In genomic region chr17:30657530-30658151, GRCm38 (mm10) we compare ENCODE assay signal across 9 mouse cellular contexts. TPM values are rescaled to one million over a fixed set of nuclear protein-coding genes. Genes with fewer than 3 reads are reported as not detected.
DNase-seq lines count a peak whose midpoint lies in the region; ATAC-seq and TF ChIP-seq lines count a peak whose summit lies in the region.
"Had no signal": no experiment of that assay in that cellular context is flagged by ENCODE, and none has a peak within 500 bp of the region (broad histone marks: within the 10 kb centered on the region; RNA-seq: fewer than 3 reads in every experiment).

No protein-coding gene starts in this region.

- no peak for ATAC-seq in heart, embryonic 11.5 days (replicated peaks; ENCODE audit: insufficient number of reproducible peaks, low FRiP score, low TSS enrichment)
- ATAC-seq in hindbrain, embryonic 11.5 days (ENCODE audit: low FRiP score), result no peak
- peak; percentile 40 for ATAC-seq in lung, postnatal 0 days

- peak overlapping the region; percentile 62 for H3K4me2 ChIP-seq in heart, embryonic 11.5 days
- H3K4me2 ChIP-seq in hindbrain, embryonic 11.5 days (replicated peaks; ENCODE audit: low read depth, low read length), result peak overlapping the region; percentile 31
- peak overlapping the region; percentile 50 for H3K4me2 ChIP-seq in lung, postnatal 0 days (replicated peaks; ENCODE audit: low read depth, low read length)

- no peak for TF ChIP-seq EP300 in lung, postnatal 0 days (IDR thresholded peaks at IDR 0.05)

- no peaks in the 10 kb centered on the region for H3K9me3 ChIP-seq in heart, embryonic 11.5 days (replicated peaks; ENCODE audit: control insufficient read depth, low read length)
- no peaks in the 10 kb centered on the region for H3K9me3 ChIP-seq in ES-E14 (ENCODE audit: control insufficient read depth, insufficient read depth, low read depth, low read length)
- no peaks in the 10 kb centered on the region for H3K9me3 ChIP-seq in hindbrain, embryonic 11.5 days (ENCODE audit: control insufficient read depth, low read length)
- H3K9me3 ChIP-seq in lung, postnatal 0 days (ENCODE audit: low read length), result no peaks in the 10 kb centered on the region

- H3K36me3 ChIP-seq in heart, embryonic 11.5 days (ENCODE audit: control insufficient read depth, insufficient read depth, low read length), result no peaks in the 10 kb centered on the region
- peaks cover 26% of the 10 kb centered on the region; the same call in 1 of the 2 replicates for H3K36me3 ChIP-seq in ES-E14 (ENCODE audit: control insufficient read depth, insufficient read depth, low read length, poor library complexity, severe bottlenecking)
- no peaks in the 10 kb centered on the region for H3K36me3 ChIP-seq in hindbrain, embryonic 11.5 days (ENCODE audit: control insufficient read depth, insufficient read depth, low read length)
- no peaks in the 10 kb centered on the region for H3K36me3 ChIP-seq in lung, postnatal 0 days (ENCODE audit: insufficient read depth, low read length)

- H3K27me3 ChIP-seq in heart, embryonic 11.5 days (ENCODE audit: control insufficient read depth, insufficient read depth, low read length), result no peaks in the 10 kb centered on the region
- H3K27me3 ChIP-seq in hindbrain, embryonic 11.5 days (ENCODE audit: control insufficient read depth, insufficient read depth, low read length), result no peaks in the 10 kb centered on the region
- H3K27me3 ChIP-seq in lung, postnatal 0 days (replicated peaks; ENCODE audit: insufficient read depth, low read length), result no peaks in the 10 kb centered on the region
- H3K27me3 ChIP-seq: CH12.LX had no signal

- peak overlapping the region; percentile 54 for H3K9ac ChIP-seq in heart, embryonic 11.5 days (ENCODE audit: low read depth, low read length)
- peak overlapping the region; percentile 0; the same call in 1 of the 2 replicates for H3K9ac ChIP-seq in ES-E14 (ENCODE audit: insufficient read depth, low read depth, low read length, poor library complexity, severe bottlenecking)
- H3K9ac ChIP-seq in hindbrain, embryonic 11.5 days (ENCODE audit: low read depth, low read length), result 0 out of 2 replicates have a peak overlapping the region, but pooled peaks have one; percentile 23
- H3K9ac ChIP-seq in lung, postnatal 0 days (replicated peaks; ENCODE audit: low read depth), result peak overlapping the region; percentile 3; the same call in 1 of the 2 replicates

- H3K4me3 ChIP-seq in heart, embryonic 11.5 days (ENCODE audit: low read depth, low read length), result peak overlapping the region; percentile 46
- H3K4me3 ChIP-seq in ES-E14 (ENCODE audit: insufficient read depth in 1 of 2, low read depth in 1 of 2, low read length in 2 of 2, poor library complexity in 1 of 2, severe bottlenecking in 1 of 2), result peak overlapping the region in 1 of 2 experiments; percentile 30; a peak in 2 of 4 replicates
- H3K4me3 ChIP-seq in hindbrain, embryonic 11.5 days (ENCODE audit: low read depth, low read length), result peak overlapping the region; percentile 28
- H3K4me3 ChIP-seq in lung, postnatal 0 days (ENCODE audit: low read depth, low read length), result peak overlapping the region; percentile 22

- in situ Hi-C loops in ES-E14 (cut with MboI; ENCODE audit: low sequenced_read_pairs in 2 of 2, unreplicated experiment in 2 of 2), result no loop called here

- DNase-seq in heart, postnatal 36 days, result no peak
- DNase-seq in ES-E14 (ENCODE audit: low read depth, low spot score), result no peak
- no peak for DNase-seq in hindbrain, embryonic 11.5 days (ENCODE audit: low spot score)
- peak; percentile 6 for DNase-seq in lung, postnatal 0 days (ENCODE audit: low spot score)
- no peak for DNase-seq in ovary, postnatal 14 days (ENCODE audit: low spot score)
- DNase-seq in left cerebral cortex, postnatal 4 days, result no peak
- no peak for DNase-seq in embryo, embryonic 11 days

- H3K4me1 ChIP-seq in heart, embryonic 11.5 days (ENCODE audit: control insufficient read depth, insufficient read depth, low read length), result no peaks in the 10 kb centered on the region
- peaks cover 2 to 10% of the 10 kb centered on the region in 2 experiments; a peak in 3 of 4 replicates for H3K4me1 ChIP-seq in ES-E14 (ENCODE audit: control insufficient read depth in 2 of 2, insufficient read depth in 2 of 2, low read length in 2 of 2, poor library complexity in 1 of 2)
- no peaks in the 10 kb centered on the region for H3K4me1 ChIP-seq in hindbrain, embryonic 11.5 days (replicated peaks; ENCODE audit: control insufficient read depth, insufficient read depth, low read length)
- H3K4me1 ChIP-seq in lung, postnatal 0 days (ENCODE audit: insufficient read depth, low read depth, low read length), result no peaks in the 10 kb centered on the region

- no peak overlapping the region for H3K27ac ChIP-seq in heart, embryonic 11.5 days (ENCODE audit: low read depth, low read length)
- no peak overlapping the region for H3K27ac ChIP-seq in ES-E14 (ENCODE audit: insufficient read depth, low read depth, low read length, poor library complexity, severe bottlenecking)
- 0 out of 2 replicates have a peak overlapping the region, but pooled peaks have one; percentile 36 for H3K27ac ChIP-seq in hindbrain, embryonic 11.5 days (ENCODE audit: low read depth, low read length)
- peak overlapping the region; percentile 47 for H3K27ac ChIP-seq in lung, postnatal 0 days (ENCODE audit: low read length)

- 60% methylated on average over 8 of the region's 8 CpGs for WGBS in heart, embryonic 11.5 days (ENCODE audit: insufficient replicate concordance)
- WGBS in hindbrain, embryonic 11.5 days, result 55% methylated on average over 8 of the region's 8 CpGs
- WGBS in lung, postnatal 0 days, result 42% methylated on average over 8 of the region's 8 CpGs

- no peak for TF ChIP-seq CTCF in lung, postnatal 0 days (IDR thresholded peaks at IDR 0.05)

- intact Hi-C loops in heart, postnatal 36 days (cut with DNase I), result no loop called here
- intact Hi-C loops in left cerebral cortex, postnatal 4 days (cut with DNase I), result no loop called here

TF ChIP-seq in ES-E14, 5 proteins besides CTCF, POLR2A, EP300 and RAD21:
- TF ChIP-seq ZC3H11A (IDR thresholded peaks at IDR 0.05; ENCODE audit: borderline replicate concordance, low read depth, low read length) (no peak), ZNF384 (IDR thresholded peaks at IDR 0.05; ENCODE audit: low read depth, low read length) (no peak), CHD2 (IDR thresholded peaks at IDR 0.05; ENCODE audit: low read depth, low read length) (no peak), HCFC1 (IDR thresholded peaks at IDR 0.05; ENCODE audit: borderline replicate concordance, insufficient read depth, low read length) (no peak), MAFK (IDR thresholded peaks at IDR 0.05; ENCODE audit: insufficient read depth, low read depth, low read length) (no peak)

RNA-seq across cellular contexts. Expression of gene Glo1, which starts 31.0 kb away (rescaled TPM):
- 239 and 247 TPM in 2 replicates for polyA plus RNA-seq in heart, embryonic 11.5 days (2014; fragmentation: Nextera tagmentation; extraction: Ambion mirVana)
- total RNA-seq in heart, postnatal 36 days (2021), result 100 to 1,000 TPM; 149 to 154 TPM
- total RNA-seq in ES-E14 (2012; rRNA removed), result 283 and 284 TPM in 2 replicates
- 250 TPM in 2 replicates for polyA plus RNA-seq in hindbrain, embryonic 11.5 days (2014; fragmentation: Nextera tagmentation; extraction: Ambion mirVana)
- polyA plus RNA-seq in lung, postnatal 0 days (2015; fragmentation: Nextera tagmentation; extraction: Ambion mirVana), result 159 and 161 TPM in 2 replicates
- total RNA-seq in left cerebral cortex, postnatal 4 days (2021), result 100 to 1,000 TPM; 107 to 121 TPM

RNA-seq across cellular contexts. Expression of gene Dnah8, which starts 33.5 kb away (rescaled TPM):
- 3.0 TPM in 2 replicates for polyA plus RNA-seq in heart, embryonic 11.5 days (2014; fragmentation: Nextera tagmentation; extraction: Ambion mirVana)
- 1 to 10 TPM; 1.2 TPM for total RNA-seq in heart, postnatal 36 days (2021)
- total RNA-seq in ES-E14 (2012; rRNA removed), result 19.5 and 28.0 TPM in 2 replicates
- polyA plus RNA-seq in hindbrain, embryonic 11.5 days (2014; fragmentation: Nextera tagmentation; extraction: Ambion mirVana), result 0.92 and 2.4 TPM in 2 replicates
- 9.8 and 10.7 TPM in 2 replicates for polyA plus RNA-seq in lung, postnatal 0 days (2015; fragmentation: Nextera tagmentation; extraction: Ambion mirVana)
- total RNA-seq in left cerebral cortex, postnatal 4 days (2021), result 1 to 10 TPM; 5.3 to 5.6 TPM

Comparison
In these comparisons a context has a peak if more than half of its experiments do, and no peak if none do; other contexts are left out.
1. H3K27ac ChIP-seq: peak in hindbrain, embryonic 11.5 days (single experiment) and lung, postnatal 0 days (single experiment); none in heart, embryonic 11.5 days (single experiment) and ES-E14 (single experiment).
2. H3K9ac ChIP-seq: peak in every context shown above with its lines; median percentile 54 in heart, embryonic 11.5 days; 23 in hindbrain, embryonic 11.5 days; 3 in lung, postnatal 0 days; 0 in ES-E14.
3. Peak in every context shown above with its lines, with median percentiles within 50 percentile points of each other: H3K4me2 ChIP-seq.